Mouse (Mus musculus) layer of hippocampus, adult 11-12 months (tissue): Measurements from ENCODE around the gene Pygm.

ENCODE experiments used
- DNase-seq: peaks from one replicate; pipeline ENCODE4 v3.0.0; 2022; ENCODE audit warnings: low spot score

Pygm gene

DNA sequence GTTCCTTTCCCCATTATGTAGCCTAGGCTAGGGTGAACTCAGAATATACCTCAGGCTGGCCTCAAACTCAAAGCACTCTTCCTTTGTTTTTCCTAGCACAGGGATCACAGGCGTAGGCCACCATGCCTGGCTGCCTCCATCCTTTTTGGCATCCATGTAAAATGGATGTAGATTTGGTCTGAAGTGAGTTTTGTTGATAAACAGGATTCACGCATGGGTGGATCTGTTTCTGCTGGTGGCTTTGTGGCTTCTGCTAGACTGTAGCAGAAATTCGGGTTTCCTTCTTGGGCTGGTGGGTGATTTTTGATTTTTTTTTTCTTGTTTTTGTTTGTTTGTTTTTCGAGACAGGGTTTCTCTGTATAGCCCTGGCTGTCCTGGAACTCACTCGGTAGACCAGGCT, 25.7 kb downstream of the Pygm start:
- DNase-seq: no peak

GRCm38 (mm10) chr19:6412798-6413197, 28.6 kb downstream of the Pygm start:
- no peak for DNase-seq

DNA sequence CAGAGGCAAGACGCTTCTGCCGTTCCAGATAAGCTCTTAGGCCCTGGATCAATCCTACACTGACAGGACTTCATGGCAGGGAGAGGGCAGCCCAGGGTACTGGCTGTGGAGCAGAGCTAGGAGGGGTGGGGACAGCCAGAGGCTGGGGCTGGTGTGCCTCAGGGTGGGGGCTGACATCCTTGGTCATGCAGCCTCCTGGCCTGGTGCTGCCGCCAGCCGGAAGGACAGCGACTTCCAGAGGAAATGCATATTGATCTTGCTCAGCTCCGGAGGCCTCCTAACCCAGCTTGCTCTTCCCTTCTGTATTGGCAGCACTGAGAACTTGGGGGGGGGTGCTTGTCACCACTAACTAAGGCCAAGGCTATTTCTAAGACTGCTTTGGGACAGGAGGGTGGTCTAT, 31.3 kb downstream of the Pygm start:
- DNase-seq: no peak

DNA sequence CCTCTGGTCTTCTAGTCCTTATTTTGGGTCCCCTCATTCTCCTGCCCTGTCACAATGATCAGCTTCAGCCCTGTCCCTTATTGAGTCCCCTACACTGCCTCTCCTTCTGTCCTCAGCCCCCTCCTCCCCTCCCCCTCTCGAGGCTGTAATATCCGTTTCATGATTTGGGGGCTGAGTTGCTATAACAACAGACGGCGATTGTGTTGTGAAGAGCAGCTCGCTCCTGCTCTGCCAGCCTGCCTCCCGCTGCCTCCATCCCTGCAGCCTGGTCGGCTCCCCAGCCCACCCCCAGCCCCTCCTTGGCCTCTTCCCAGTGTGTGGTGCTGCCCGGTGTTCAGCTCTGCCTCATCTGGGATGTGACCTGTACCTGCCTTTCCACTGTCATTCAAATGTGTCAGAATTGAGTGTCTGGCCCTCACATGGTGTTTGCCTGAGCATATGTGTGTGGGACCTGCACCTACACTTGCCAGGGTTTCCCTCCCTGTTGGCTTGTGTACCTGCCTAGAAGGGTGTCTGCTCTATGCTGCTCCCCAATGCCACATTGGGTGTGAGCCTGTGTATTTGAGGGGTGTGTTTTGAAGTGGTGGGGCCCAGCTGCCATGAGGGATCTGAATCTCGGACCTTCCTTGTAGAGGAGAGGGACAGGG, 32.0 kb downstream of the Pygm start:
- no peak for DNase-seq

- DNase-seq: no peak
Observed at GRCm38 (mm10) chr19:6416894-6417761, 32.9 kb downstream of the Pygm start.

- peak; percentile 94 for DNase-seq
Observed at GRCm38 (mm10) chr19:6418233-6418879, 34.2 kb downstream of the Pygm start, which contains the start of gene Nrxn2. Gene Nrxn2, plus strand, starts transcription at chr19:6418731.

GRCm38 (mm10) chr19:6418984-6419692, 34.9 kb downstream of the Pygm start:
- DNase-seq: no peak

GRCm38 (mm10) chr19:6419805-6420310, 35.7 kb downstream of the Pygm start:
- no peak for DNase-seq

DNA sequence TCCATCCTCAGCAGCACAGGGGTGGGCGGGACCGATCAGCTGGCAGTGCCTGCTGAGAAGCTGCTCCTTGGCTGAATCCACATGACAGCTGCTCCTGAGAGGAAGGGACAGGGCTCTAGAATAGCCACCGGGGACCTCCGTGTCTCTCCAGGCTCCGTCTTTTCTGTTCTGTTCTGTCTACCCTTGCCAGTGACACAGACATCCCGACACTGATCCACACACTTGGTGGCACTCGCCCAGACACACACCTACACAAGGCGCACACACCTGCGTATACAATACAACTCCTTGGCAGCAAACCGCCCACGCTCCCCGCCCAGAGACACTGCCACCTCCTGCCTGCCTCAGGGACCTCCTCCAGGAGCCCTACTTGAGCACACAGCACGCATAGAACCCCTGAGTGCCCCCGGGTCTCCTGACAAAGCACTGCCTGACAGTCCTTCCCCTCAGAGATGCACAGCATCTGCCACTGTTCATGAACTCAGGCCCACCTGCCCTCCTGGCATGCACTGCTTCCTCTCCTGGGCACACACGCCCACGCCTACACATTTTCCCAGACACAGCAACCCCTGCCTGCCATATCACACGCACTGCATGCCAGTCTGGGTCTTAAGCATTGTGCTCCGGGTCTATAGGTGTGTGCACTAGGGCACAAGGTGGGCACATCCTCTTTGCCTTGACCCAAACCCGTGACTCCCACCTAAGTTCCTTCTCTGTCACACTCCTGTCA, 36.4 kb downstream of the Pygm start:
- no peak for DNase-seq

GRCm38 (mm10) chr19:6421211-6421590, 37.0 kb downstream of the Pygm start:
- no peak for DNase-seq

DNA sequence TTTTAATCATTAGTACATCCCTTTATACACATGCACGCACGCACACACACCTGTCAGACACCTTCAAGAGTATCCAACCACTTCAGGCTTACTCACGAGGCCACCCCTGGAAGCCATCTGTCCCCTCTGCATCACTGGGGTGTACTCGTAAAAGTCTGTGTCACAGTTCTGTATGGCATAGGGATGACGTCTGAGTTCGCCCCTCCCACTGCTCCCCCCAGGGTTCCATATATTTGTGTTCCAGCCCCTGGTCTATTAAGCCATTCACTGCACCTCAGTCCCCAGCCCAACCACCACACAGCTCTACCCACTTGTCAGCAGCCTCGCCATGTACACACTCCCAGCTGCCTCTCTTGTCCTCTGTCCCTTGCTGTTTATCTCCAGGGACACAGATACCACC, 37.8 kb downstream of the Pygm start:
- DNase-seq: no peak

- DNase-seq: peak; percentile 70
Observed at GRCm38 (mm10) chr19:6423241-6423640, 39.0 kb downstream of the Pygm start.

DNA sequence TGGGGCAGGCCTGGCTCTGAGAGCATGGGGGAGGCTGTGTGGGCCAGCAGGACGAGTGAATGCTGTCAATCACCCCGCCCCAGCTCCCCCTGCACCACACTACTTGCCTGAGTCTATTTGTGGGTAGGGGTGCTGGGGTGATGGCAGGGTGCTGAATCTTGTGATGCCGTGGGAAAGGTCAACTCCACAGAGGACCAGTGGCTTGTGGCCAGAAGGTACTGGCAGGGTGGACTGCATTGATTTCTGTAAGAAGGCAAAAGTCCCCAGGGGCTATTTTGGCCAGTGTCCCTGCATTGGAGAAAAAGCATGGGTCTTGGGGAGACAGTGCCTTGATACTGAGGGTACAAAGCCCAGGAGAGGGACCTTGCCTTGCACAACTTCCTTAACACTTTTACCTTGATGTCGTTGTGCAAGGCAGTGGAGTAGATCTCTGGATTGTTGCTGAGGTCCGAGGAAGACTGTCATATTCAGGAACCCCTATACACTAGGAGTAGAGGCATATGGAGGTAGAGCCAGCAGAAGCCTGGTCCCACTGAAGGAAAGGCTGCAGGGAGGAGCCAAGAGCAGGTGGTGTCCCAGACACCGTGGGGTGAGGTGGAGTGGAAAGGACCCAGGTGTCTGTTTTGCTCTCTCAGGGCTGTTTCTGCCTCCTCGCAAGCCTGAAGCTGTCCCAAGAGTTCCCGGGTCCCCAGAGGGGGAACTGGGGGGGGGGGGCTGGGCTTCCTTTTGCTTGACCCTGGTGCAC, 40.1 kb downstream of the Pygm start:
- no peak for DNase-seq

- DNase-seq: no peak
Observed at GRCm38 (mm10) chr19:6425595-6425994, 41.4 kb downstream of the Pygm start.

GRCm38 (mm10) chr19:6426703-6427500, 42.7 kb downstream of the Pygm start:
- no peak for DNase-seq

- DNase-seq: no peak
Observed at GRCm38 (mm10) chr19:6427653-6428434, 43.6 kb downstream of the Pygm start.

- DNase-seq: no peak
Observed at GRCm38 (mm10) chr19:6428501-6429200, 44.5 kb downstream of the Pygm start.

DNA sequence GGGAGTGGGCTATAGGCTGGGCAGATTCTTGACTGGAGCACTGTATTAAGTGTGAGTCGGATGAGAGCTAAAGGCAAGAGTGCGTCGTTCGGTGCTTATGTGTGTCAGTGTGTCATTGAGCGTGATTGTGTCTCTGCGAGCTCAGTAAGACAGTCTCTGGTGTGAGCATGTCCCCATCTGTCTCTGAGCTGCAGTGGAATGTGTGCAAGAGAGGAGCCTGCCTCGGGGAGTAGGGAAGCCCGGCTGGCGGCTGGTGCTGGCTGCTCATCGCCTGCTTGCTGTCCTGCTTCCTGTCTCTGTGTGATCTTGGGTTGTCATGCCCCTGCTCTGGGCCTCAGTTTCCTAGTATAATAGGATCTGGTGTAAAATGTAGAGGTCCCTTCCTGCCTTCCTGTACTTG, 58.8 kb downstream of the Pygm start:
- no peak for DNase-seq
